Mouse (Mus musculus) forebrain, embryonic 10.5 days (tissue): ENCODE data around the gene Slc9a9. TPM values are rescaled to one million over a fixed set of nuclear protein-coding genes. Genes with fewer than 3 reads are reported as not detected.

Source experiments
- DNase-seq: peaks from one replicate; pipeline ENCODE4 v3.0.0-alpha.2; 2017; ENCODE audit warnings: low spot score; ENCODE audit errors: extremely low spot score
- H3K27ac ChIP-seq: fragments of 300-500 bp; sonication (generic); 2 replicates; pipeline ENCODE4 v1.5.1; 2016; ENCODE audit warnings: mild to moderate bottlenecking
- H3K27me3 ChIP-seq: fragments of 300-500 bp; sonication (generic); 2 replicates; pipeline ENCODE4 v1.6.1; 2016; ENCODE audit warnings: mild to moderate bottlenecking; ENCODE audit not compliant: poor library complexity, severe bottlenecking
- H3K36me3 ChIP-seq: fragments of 300-500 bp; sonication (generic); replicated peaks from 2 replicates; pipeline ENCODE4 v1.6.1; 2016; ENCODE audit warnings: mild to moderate bottlenecking, moderate library complexity
- H3K4me1 ChIP-seq: fragments of 300-500 bp; sonication (generic); 2 replicates; pipeline ENCODE4 v1.6.1; 2016
- H3K4me3 ChIP-seq: fragments of 300-500 bp; sonication (generic); 2 replicates; pipeline ENCODE4 v1.5.1; 2016; ENCODE audit warnings: mild to moderate bottlenecking, moderate library complexity
- H3K9me3 ChIP-seq: fragments of 300-500 bp; sonication (generic); 2 replicates; pipeline ENCODE4 v1.6.1; 2016; ENCODE audit warnings: mild to moderate bottlenecking, moderate library complexity
- WGBS: fragments of 180-500 bp; shearing (Covaris S2); methylation state at CpG from one replicate; pipeline ENCODE4 v1.1.7; 2016; 5-methylcytosine and 5-hydroxymethylcytosine counted together
- polyA plus RNA-seq: library from polyadenylated mRNA; unstranded; fragments of >200 nt; fragmentation: Nextera tagmentation; extraction: Ambion mirVana; gene quantifications from 2 replicates; pipeline ENCODE4 v1.2.1, GENCODE M21; 2016

The Slc9a9 gene
- polyA plus RNA-seq, 1 experiment from 2014 or later = 1.2 TPM

DNA sequence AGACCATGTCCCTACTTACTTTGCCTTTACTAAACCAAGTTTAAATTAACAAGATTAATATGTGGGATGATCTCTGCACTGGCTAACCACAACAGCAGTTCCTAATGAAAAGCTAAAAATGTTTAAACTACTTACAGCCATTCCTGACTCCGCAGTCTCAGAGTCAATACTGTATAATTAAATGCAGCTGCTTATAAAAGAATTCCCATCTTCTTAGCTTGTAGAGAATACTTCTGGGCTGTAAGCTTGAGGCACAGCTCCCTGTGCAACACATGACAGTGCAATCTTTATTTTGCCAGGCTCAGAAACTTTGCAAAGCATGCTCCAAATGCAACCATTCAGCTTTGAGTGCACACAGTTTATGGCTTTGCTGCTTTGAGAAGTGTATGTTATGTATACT, 456.0 kb downstream of the Slc9a9 start:
- Histone ChIP-seq H3K4me1 (peaks cover 11% of the 10 kb centered on the region), H3K36me3 (no peaks in the 10 kb centered on the region), H3K9me3 (no peaks in the 10 kb centered on the region), H3K4me3 (no peak overlapping the region), H3K27me3 (peaks cover 3% of the 10 kb centered on the region; the same call in 1 of the 2 replicates), H3K27ac (no peak overlapping the region)
- WGBS = 79% methylated on average over 1 of the region's 1 CpGs
- no peak for DNase-seq

DNA sequence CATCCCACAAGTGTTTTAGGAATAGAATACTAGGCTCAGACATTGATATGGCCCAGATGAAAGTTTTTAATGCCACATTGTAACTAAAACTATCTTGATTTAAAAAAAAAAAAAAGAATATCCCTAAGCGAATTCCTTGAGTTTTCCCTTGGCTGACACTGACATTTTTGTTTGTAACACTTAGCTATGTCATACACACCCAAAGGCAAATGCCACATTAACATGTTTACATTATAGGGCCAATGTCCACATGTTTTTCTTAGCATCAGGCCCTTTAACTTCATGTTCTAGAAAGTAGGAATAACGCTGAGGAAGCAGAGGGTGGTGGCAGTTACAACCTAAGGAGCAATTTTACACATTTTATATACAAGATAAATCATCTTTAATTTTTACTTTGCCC, 458.1 kb downstream of the Slc9a9 start:
- H3K36me3 ChIP-seq = no peaks in the 10 kb centered on the region
- H3K27ac ChIP-seq = no peak overlapping the region
- no peaks in the 10 kb centered on the region for H3K27me3 ChIP-seq
- H3K4me3 ChIP-seq = no peak overlapping the region
- WGBS = 83% methylated on average over 2 of the region's 2 CpGs
- DNase-seq = no peak
- no peaks in the 10 kb centered on the region for H3K9me3 ChIP-seq
- H3K4me1 ChIP-seq = no peaks in the 10 kb centered on the region

DNA sequence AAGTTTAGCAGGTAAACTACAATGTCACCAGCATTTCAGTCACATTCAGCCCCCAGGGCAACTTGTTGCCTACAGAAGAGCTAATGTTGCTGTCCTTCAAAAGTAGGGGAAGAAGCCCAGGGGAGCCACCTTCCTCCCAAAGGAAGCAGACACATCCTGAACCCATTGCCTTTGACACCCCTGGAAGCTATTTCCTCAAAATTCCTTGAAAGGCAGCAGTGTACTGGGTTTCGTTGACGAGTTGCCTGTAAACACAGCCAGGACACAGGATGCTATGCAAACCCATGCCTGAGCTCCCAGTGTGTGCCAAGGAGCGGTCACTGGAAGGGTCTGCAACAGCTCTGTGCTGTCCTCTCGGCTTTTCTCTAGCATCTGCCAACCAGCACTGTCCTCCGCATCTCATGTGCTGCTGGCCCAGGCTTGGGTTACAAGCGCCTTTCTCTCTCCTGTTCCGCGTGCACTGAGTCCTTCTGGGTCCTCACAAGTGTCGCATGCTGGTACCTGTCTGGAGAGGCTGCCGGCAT, 479.6 kb downstream of the Slc9a9 start:
- no peak for DNase-seq
- WGBS = 89% methylated on average over 10 of the region's 10 CpGs
- Histone ChIP-seq H3K36me3 (no peaks in the 10 kb centered on the region), H3K4me3 (no peak overlapping the region), H3K4me1 (peaks cover 21% of the 10 kb centered on the region), H3K27me3 (no peaks in the 10 kb centered on the region), H3K9me3 (no peaks in the 10 kb centered on the region), H3K27ac (peak overlapping the region; percentile 51; the same call in 1 of the 2 replicates)

DNA sequence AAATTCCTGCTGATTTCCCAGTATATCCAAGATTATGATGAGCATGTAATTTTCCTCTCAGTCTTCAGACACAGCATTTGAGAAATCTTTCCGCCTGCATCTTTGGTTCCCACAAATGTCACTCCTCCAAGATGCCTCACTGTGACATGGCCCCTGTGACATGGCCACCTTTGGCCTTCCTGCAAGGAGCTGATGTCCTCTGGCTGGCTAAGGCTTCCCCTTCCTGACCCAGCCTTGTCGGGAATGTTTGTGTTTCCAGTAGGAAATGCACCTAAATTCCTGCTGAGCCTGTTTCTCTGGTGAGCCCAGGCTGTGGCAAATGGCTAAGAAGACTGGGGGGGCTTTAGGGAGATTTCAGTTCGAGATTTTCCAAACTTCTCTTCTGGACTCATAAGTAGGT, 480.4 kb downstream of the Slc9a9 start:
- Histone ChIP-seq H3K36me3 (no peaks in the 10 kb centered on the region), H3K27ac (no peak overlapping the region), H3K4me3 (no peak overlapping the region), H3K4me1 (peaks cover 21% of the 10 kb centered on the region), H3K9me3 (no peaks in the 10 kb centered on the region), H3K27me3 (no peaks in the 10 kb centered on the region)
- no peak for DNase-seq
- 65% methylated on average over 3 of the region's 3 CpGs for WGBS

DNA sequence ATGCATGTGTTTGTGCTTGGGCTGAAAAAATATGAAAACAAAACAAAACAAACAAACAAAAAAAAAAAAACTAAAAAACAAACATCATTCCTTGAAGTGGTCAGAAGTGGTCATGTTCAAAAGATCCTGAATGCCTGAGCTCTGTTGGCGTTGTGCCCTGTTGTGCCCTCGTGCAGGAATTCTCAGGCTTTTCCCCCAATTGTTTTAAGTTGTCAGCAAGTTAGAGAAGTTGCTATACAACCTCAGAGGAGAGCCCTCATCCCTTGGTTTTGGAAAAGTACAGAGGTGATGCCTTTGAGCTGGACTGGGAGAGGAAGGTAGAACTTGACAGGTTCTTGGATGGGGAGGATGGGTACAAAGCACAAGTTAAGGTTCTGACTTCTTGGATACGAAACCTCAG, 480.9 kb downstream of the Slc9a9 start:
- H3K27ac ChIP-seq = no peak overlapping the region
- H3K9me3 ChIP-seq = no peaks in the 10 kb centered on the region
- H3K4me3 ChIP-seq = no peak overlapping the region
- DNase-seq = no peak
- 81% methylated on average over 3 of the region's 3 CpGs for WGBS
- peaks cover 21% of the 10 kb centered on the region for H3K4me1 ChIP-seq
- H3K36me3 ChIP-seq = no peaks in the 10 kb centered on the region
- no peaks in the 10 kb centered on the region for H3K27me3 ChIP-seq

DNA sequence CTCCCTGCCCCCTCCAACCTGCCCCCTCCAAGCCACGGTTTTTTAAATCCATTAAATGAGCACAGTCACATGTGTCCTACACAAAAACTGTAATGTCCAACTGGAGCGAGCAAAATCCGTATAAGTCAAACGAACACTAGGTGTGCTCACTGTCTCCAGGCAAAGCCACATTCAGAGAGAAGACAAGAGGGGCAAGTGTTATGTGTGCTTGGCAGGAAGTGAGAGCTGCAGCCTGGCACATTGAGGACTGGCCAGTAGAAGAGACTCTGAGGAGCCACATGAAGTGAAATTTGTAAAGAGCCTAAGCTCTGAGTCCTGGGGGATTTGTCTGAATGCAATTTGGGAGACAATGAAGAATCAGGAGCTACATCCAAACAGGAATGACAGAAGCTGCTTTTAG, 481.3 kb downstream of the Slc9a9 start:
- H3K36me3 ChIP-seq = no peaks in the 10 kb centered on the region
- no peaks in the 10 kb centered on the region for H3K27me3 ChIP-seq
- 80% methylated on average over 4 of the region's 4 CpGs for WGBS
- peaks cover 21% of the 10 kb centered on the region for H3K4me1 ChIP-seq
- H3K4me3 ChIP-seq = no peak overlapping the region
- H3K27ac ChIP-seq = 0 out of 2 replicates have a peak overlapping the region, but pooled peaks have one; percentile 20
- DNase-seq = no peak
- H3K9me3 ChIP-seq = no peaks in the 10 kb centered on the region

DNA sequence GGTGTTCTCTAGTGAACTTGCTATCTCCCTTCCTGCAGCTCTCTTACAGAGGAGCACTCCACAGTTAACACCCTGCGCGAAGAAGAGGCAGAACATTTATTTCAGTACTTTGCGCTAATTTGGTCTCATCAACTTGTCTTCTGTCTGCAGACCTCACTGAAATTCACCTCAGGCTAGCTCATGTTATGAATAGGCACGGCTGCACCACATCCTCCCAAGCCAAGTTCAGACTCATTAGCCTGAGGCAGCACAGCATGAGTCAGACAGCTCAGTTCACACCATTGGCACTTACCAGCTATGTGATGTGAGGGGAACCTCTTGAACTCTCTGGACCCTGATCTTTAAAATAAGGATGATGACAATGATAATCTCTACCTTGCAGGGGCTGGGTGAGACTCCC, 482.0 kb downstream of the Slc9a9 start:
- 0 out of 2 replicates have a peak overlapping the region, but pooled peaks have one; percentile 20 for H3K27ac ChIP-seq

DNA sequence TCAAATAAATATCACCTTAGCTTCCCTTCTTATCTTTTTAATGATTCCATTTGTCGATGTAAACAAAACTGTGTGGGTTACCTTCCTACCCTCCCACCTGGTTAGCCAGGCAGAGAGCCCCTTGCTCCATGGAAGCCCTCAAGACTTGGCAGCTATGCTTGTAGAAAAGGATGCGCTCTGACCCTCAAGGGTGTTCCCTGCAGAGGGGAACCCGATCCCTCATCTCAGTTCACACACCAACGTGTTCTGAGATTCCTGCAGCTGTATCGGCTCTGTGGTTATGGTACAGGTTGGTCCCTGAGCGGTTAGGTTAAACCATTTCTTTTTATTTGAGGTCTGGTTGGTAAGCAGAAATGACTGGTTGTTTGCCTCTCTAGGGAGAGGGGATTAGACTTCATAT, 484.3 kb downstream of the Slc9a9 start:
- WGBS = 82% methylated on average over 6 of the region's 6 CpGs

More for the DNA sequence above, 482.0 kb downstream of the Slc9a9 start:
- H3K9me3 ChIP-seq = no peaks in the 10 kb centered on the region
- H3K36me3 ChIP-seq = no peaks in the 10 kb centered on the region
- 77% methylated on average over 4 of the region's 4 CpGs for WGBS
- H3K4me1 ChIP-seq = peaks cover 21% of the 10 kb centered on the region
- no peak for DNase-seq
- H3K4me3 ChIP-seq = no peak overlapping the region
- no peaks in the 10 kb centered on the region for H3K27me3 ChIP-seq

DNA sequence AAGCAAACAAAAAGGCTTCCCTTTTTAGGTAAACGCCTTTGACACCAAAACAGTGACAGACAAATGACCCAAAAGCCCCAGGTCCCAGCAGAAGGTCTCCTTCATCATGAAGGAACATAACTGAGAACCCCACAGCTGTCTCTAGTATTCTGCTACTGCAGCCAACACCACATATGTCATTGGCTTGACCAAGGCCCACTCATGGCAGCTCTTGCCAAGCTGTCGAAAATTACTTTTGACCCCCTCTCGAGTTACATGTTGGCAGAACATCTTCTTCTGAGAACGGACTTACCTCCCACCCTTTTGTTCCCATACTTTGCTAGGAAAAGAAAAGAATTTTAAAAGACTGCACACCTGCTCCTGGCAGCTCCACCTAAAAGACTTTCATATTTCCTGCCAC, 488.2 kb downstream of the Slc9a9 start:
- Histone ChIP-seq H3K36me3 (no peaks in the 10 kb centered on the region), H3K9me3 (no peaks in the 10 kb centered on the region), H3K4me1 (peaks cover 24% of the 10 kb centered on the region), H3K27ac (no peak overlapping the region), H3K4me3 (no peak overlapping the region), H3K27me3 (no peaks in the 10 kb centered on the region)
- 82% methylated on average over 4 of the region's 4 CpGs for WGBS
- DNase-seq = no peak

More for the DNA sequence above, 484.3 kb downstream of the Slc9a9 start:
- Histone ChIP-seq H3K4me3 (no peak overlapping the region), H3K36me3 (no peaks in the 10 kb centered on the region), H3K9me3 (no peaks in the 10 kb centered on the region), H3K27me3 (no peaks in the 10 kb centered on the region), H3K4me1 (peaks cover 23% of the 10 kb centered on the region), H3K27ac (no peak overlapping the region)
- DNase-seq = no peak

DNA sequence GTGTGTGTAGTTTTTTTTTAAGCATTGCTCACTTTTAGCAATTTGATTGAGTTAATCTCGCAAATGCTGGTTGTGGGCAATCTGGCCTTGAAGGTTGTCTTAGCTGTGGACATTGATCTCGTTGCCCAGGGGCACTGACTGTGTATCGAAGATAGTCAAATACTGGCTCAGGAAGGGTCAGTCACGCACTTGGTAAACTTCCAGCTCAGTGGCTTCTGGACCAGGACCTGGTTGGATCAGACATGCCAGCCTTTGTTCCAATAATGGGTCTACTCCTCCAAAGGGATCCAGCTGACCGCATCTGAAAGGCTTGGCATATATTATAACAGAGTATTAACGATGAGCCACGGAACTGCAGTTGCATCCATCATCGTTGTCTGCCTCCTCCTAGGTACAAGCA, 489.2 kb downstream of the Slc9a9 start:
- H3K27ac ChIP-seq = no peak overlapping the region
- no peaks in the 10 kb centered on the region for H3K9me3 ChIP-seq

DNA sequence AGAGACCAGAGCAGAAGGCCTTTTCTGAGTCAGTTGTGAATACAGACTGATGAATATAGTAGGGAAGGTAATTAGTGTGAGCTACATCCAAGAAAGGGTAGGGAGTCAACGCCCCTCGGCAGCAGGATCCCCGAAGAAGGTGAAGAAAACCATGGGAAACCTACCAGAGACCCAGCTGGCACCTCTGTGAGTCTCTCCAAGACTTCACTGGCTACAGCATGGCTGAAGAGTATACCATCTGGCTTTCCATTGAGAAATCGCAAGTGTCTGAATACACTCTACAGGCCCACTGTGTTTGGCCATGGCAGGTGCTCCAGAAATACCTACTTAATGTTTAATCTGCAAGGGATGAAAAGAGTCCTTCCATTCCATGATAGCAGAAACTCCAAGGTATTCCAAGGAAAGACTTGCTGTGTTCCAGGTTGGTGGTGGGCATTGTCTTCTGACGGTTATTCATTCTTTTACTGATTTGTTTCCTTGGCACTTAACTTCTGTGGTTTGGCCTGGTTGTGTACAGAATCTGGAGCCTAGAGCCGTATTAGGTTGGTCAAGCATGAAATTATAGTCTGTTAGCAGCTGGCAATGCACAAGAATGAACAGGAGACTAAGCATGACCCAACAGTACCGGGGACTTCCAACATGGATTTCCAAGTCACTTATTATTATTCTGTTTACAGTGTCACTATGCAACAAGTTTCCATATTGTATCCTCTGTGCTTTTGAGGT, 491.0 kb downstream of the Slc9a9 start:
- 85% methylated on average over 7 of the region's 7 CpGs for whole genome bisulfite sequencing
- no peak overlapping the region for H3K4me3 ChIP-seq
- no peak for DNase-seq
- H3K4me1 ChIP-seq = peaks cover 24% of the 10 kb centered on the region
- no peaks in the 10 kb centered on the region for H3K27me3 ChIP-seq
- no peak overlapping the region for H3K27ac ChIP-seq
- H3K9me3 ChIP-seq = no peaks in the 10 kb centered on the region
- no peaks in the 10 kb centered on the region for H3K36me3 ChIP-seq

More for the DNA sequence above, 489.2 kb downstream of the Slc9a9 start:
- 88% methylated on average over 8 of the region's 8 CpGs for WGBS
- H3K36me3 ChIP-seq = no peaks in the 10 kb centered on the region
- no peaks in the 10 kb centered on the region for H3K27me3 ChIP-seq
- peaks cover 24% of the 10 kb centered on the region for H3K4me1 ChIP-seq
- H3K4me3 ChIP-seq = no peak overlapping the region
- no peak for DNase-seq

DNA sequence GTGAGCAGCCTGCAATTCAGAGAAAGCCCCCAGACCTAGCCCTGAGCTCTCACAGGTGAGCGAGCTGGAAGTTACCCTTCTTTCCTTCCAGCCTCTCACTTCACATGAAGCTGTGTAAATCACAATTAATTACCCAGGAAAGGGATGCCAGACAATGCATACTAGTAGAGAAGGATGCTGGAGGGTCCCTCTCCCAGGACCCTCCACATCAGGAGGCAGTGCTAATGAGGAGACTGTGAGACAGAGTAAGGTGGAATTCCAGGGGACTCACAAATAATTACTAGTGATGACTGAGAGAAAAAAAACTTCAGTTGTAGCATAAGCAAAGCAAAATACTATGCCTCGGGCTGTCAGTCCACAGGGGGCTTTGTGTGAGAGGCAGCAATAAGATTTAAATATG, 492.0 kb downstream of the Slc9a9 start:
- H3K9me3 ChIP-seq = no peaks in the 10 kb centered on the region
- H3K27ac ChIP-seq = no peak overlapping the region
- H3K4me3 ChIP-seq = no peak overlapping the region
- no peak for DNase-seq
- no peaks in the 10 kb centered on the region for H3K36me3 ChIP-seq
- no peaks in the 10 kb centered on the region for H3K27me3 ChIP-seq
- 86% methylated on average over 2 of the region's 2 CpGs for WGBS
- peaks cover 24% of the 10 kb centered on the region for H3K4me1 ChIP-seq

DNA sequence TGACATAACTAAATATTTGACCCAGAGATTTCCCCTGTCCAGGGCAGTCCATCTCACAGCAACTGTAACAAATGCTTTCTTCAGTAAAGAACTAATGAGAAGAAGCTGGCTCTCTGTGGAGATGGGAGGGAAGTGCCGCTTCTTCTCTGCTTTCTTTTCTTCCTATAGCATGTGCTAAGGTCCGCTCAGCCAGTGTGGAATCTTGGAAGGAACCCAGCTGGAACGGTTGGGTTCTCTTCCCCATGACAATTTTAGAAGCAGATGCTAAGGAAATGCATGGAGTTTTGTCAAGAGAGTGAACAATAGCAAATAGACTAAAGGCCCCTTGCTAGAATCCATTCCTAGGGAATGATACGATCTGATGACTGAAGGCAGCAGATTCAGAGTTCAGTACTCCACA, 496.5 kb downstream of the Slc9a9 start:
- DNase-seq = no peak
- Histone ChIP-seq H3K36me3 (no peaks in the 10 kb centered on the region), H3K27me3 (no peaks in the 10 kb centered on the region), H3K4me1 (peaks cover 7% of the 10 kb centered on the region), H3K9me3 (no peaks in the 10 kb centered on the region), H3K27ac (no peak overlapping the region), H3K4me3 (no peak overlapping the region)
- WGBS = 93% methylated on average over 4 of the region's 4 CpGs
